Mouse (Mus musculus) adrenal gland, adult (tissue): ENCODE measurements around the gene Ofd1.
A peak's percentile ranks its signal among the peaks of the same experiment; 100 is the strongest.

Experiments
- DNase-seq, 2 experiments: peaks; one replicate each; pipeline ENCODE4 v3.0.0; 2022 to 2023; ENCODE audit warnings: low spot score in 1 of 2; ENCODE audit not compliant: inconsistent age in 2 of 2

Gene Ofd1

GRCm38 (mm10) chrX:166360455-166360854 lies 80.0 kb downstream of the Ofd1 start:
- no peak for DNase-seq

GRCm38 (mm10) chrX:166359927-166360440 lies 80.5 kb downstream of the Ofd1 start:
- no peak for DNase-seq

GRCm38 (mm10) chrX:166358955-166359354 lies 81.5 kb downstream of the Ofd1 start:
- no peak for DNase-seq

GRCm38 (mm10) chrX:166356276-166356675 lies 84.2 kb downstream of the Ofd1 start:
- no peak for DNase-seq

GRCm38 (mm10) chrX:166354913-166355312 lies 85.6 kb downstream of the Ofd1 start:
- no peak for DNase-seq

- no peak for DNase-seq
These were observed 87.1 kb downstream of the Ofd1 start for GRCm38 (mm10) chrX:166353412-166353811.

- peak; percentile 28 to 78 for DNase-seq
These were observed 88.7 kb downstream of the Ofd1 start for GRCm38 (mm10) chrX:166351790-166352189.

- no peak for DNase-seq
These were observed 91.9 kb downstream of the Ofd1 start for GRCm38 (mm10) chrX:166348634-166349033.

GRCm38 (mm10) chrX:166348086-166348485 lies 92.4 kb downstream of the Ofd1 start:
- DNase-seq: no peak

- DNase-seq: no peak
These were observed 96.1 kb downstream of the Ofd1 start for GRCm38 (mm10) chrX:166344228-166345015.

GRCm38 (mm10) chrX:166341795-166342194 lies 98.7 kb downstream of the Ofd1 start:
- DNase-seq: no peak
